Mouse (Mus musculus) activated CD4-positive, CD25-positive, alpha-beta regulatory T cell, adult 4 months (primary cell): ENCODE results near the gene Pipox. TPM values are rescaled to one million over a fixed set of nuclear protein-coding genes. Genes with fewer than 3 reads are reported as not detected.

Experiments
- ATAC-seq: one replicate; pipeline ENCODE4 v1.8.0; 2017
- polyA plus RNA-seq, 2 experiments: library from polyadenylated mRNA; unstranded; fragments of 100-300 nt; shearing (Covaris generic); gene quantifications; one replicate each; pipeline ENCODE4 v1.2.1; 2017

Gene Pipox
- polyA plus RNA-seq: 1 to 10 TPM in 1 of 2 experiments, under 1 TPM in 1; 0.52 to 1.6 TPM

DNA sequence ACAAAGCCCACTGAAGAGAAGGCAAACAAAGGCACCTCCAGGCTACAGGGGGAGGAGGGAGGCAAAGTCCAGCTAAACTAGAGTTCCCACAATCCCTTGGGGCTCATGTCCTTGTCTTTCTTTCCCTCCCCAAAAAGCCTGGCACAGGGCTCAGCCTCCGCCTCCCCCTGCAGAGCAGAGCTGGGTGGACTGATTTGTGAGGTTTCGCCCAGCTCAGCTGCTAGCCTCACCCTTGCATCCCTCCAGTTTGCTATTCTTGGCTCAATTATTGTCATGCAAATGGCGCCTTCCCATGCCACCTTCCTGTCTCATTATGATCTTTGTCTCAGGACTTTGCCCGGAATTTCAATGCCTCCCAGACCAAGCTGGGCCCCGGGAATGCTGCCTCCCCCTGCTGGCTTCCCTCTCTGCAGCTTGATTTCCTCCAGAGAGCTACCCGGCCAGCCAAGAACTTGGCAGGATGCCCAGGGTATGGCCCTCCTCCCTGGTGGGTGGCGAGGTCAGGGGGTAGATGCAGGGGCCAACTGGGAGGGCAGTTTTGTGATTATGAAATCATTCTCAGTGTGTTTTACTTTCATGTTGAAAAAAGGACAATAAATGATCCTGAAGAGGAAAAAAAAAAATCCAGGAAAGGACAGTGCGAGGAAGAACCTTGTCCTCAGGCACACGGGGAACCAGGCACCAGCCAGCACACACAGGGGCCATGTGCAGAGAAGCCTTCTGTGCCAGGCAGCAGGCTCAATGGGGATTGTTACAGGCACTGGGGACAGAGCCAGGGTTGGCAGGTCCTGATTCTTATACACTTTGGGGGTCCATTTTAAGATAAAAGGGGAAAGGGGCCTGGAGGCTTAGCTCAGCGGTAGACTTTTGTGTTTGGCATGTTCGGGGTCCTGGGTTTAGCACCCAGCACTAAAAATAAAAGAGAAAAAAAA lies at the start of gene Pipox:
Pipox (minus strand) TSS at position 310 of the 932 bp plus-strand sequence.
- ATAC-seq: no peak

GRCm38 (mm10) chr11:77942230-77942629 lies 48.3 kb upstream of the Pipox start:
- no peak for ATAC-seq

DNA sequence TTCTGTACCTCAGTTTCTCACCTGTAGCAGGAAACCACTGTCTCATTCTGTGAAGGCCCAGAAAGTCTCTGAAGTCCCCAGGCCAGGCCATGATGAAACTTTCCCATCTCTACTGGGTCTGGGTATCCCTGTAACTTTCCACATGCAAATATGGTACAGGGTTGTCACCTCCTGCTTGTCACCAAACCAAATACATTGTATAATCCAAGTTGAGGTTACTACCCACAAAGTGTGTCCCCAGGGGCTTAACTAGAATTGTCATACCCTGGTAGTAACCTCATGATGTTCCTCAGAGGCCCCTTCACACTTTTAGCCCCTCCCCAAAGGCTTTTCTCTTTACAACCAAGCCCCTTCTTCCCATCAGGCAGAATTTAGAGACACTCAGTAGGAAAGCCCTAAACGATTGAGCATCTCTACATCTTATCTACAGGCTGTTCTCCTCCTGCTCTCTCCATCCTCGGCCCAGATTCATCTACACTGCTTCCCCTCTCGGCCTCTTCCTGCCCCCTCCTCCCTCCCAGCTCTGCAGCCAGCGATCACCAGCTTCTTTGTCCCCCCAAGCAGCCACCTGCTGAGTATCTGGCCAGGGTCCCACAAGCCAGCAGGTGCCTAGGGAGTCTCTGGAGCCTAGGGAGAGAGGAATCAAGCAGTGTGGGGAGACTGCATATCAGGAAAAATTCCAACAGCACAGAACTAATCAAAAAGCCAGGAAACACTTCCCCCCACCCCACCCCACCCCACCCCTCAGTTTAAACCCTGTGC lies 43.9 kb upstream of the Pipox start:
- no peak for ATAC-seq

DNA sequence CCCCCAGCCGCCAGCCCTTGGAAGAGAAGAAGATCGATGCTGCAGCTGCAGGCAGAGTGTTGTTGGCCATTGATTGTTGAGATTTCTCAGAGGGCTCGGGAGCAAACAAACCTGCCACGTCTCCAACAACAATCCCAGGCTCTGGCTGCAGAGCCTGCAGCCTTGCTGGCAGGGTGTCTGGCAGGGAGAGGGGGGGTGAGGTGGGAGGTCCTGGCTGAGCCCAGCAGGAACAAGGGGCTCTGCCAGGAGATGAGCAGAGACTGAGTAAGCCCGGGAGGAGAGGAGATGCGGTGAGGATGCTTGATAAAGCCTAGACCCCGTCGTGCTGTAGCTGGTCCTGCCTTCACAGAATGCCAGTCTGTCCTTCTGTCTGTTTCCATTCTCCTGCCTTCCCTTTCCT lies 43.0 kb upstream of the Pipox start:
- no peak for ATAC-seq

DNA sequence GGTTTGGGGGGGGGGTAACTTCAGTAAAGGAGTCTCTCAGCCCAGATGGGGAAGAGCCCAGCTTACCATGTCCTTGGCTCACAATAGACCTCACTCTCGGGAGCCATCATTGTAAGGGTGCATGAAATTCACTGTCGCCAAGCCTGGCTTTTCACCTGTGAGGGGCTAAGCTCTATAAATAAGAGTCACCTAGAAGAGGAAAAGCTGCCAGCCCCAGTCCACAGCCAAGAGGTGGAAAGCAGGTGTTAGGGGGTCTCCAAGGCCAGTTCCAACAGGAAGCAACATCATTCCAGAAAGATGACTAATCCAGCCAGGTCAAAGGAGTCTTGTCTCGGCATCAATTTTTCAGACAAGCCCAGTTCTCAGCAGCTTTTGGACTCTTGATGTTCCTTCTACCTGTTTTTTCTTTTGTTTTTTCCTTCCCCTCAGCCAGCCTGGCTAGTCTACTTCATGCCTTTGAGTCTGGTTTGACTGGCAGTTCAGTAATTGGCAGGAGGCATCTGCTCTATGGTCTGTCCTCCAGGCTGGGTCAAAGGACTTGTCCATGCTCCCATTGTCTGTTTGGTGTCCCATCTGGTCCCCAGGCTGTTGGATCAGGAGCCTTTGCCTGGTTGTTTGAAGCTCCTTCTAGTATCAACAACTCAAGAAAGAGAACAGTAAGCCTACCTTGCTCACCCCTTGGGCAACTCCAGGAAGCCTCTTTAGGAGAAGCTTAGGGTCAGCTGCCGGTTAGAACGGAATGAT lies 40.8 kb upstream of the Pipox start:
- ATAC-seq: no peak

GRCm38 (mm10) chr11:77934111-77934521 lies 40.2 kb upstream of the Pipox start:
- no peak for ATAC-seq

DNA sequence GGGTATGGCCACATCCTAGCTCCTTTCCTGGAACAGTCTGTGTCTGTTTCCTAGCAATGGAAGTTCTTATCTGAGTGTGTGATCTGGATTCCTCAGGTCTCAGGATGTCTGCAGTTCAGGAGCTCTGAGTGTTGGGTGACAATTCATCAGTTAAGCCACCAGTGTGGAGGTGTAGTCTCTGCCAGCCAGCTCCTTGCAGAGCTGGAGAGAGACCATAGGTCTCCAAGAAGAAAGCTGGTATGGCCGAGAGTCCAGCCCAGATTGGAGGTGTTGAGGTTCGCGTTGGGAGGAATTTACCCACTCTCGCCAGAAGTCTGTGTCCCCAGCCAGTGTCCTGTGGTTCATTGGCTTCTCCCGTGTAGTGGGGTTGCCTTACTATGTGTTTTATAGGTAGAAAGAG lies 38.7 kb upstream of the Pipox start:
- ATAC-seq: no peak

DNA sequence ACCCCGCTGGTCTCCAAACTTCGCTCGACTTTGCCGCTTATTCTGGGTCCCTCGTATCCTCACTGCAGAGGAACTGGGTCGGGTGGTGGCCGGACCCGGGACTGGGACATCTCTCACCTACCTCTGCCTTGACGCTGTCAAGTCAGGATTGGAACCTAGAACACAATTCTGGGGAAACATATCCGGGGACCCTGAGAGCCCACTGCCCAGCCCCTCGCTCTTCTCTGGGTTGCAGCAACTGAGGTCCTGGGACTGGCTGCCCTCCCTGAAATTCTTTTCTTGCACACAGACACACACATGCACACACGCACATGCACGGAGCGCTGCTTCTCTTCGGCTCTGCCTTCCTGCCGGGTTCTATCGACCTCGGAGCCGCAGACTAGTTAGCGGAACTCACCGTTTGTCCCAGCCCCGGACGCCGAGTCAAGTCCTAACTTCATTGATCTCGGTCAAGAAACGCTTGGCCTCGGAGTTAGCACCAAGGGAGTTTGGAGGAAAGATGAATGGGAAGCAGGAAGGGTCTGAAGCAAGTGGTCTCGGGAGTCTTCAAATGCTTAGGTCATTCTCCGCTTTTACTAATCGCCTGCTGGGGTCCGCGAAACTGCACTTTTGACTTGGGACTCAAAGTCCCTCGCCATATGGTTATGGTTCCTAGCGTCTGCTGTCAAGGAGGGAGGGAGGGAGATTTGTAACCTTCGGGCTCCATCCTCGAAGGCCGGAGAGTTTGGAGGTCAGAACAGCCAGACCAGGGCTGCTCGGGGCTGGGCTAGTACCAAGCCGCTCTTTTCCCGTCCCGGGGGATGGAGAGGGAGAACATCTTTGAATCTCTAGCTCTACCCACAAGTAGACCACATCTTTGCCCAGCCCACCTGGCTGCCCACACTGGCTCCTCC lies 37.9 kb upstream of the Pipox start:
- no peak for ATAC-seq

DNA sequence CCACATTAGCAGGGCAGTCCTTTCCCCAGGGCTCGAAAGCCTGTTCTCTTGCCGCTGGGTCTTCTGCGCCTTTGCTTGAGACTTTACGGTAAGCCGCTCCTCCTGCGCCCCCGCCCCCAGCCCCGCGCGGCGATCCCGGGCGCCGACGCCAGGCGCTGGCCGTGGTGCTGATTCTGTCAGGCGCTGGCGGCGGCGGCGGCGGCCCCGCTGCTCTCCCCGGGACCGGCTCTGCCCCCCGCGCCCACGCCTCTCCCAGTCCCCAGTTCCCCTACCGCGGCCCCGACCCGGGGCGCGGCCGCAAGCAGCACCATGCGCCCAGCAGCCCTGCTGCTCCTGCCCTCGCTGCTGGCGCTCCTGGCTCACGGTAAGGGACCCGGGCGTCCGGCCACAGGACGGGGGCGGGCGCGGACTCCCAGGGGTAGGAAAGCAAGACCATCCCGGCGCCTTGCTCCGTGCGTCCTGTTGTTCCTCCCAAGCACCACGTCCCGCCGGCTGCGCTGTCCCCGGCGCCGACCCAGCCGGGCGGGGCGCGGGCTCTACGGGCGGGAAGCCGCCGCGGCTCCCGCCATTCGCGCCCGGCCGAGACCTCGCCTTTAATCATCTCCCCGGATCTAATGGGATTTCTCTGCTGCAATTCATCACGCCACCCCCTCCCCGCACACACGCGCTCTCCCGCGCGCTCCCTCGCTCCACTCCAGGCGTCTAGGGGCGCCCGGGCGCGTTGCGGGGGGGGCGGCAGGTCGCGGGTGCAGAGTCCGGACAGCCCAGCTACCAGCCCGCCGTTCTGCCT lies 37.0 kb upstream of the Pipox start, which contains the start of gene Sez6:
Sez6 (plus strand) TSS at position 50 of the 790 bp plus-strand sequence.
- ATAC-seq: no peak

DNA sequence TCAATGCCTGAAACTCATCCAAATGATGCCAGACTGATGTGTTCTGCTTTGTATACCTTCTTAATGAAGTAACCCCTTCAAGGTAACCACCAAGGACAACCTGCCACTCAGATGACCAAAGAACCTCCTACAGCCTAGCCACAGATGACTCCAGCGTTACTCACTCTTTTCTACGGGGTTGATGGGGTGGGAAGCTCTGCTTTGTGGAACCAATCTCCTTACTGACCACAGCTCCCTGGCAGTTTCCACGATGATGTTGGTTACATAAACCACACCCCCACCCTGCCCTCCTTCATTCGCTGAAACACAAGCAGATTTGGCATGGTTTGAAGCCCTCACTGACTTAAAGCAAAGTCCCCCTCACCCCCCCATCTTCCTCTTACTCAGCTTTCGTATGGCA lies 33.9 kb upstream of the Pipox start:
- ATAC-seq: no peak

- ATAC-seq: no peak
These were observed 32.8 kb upstream of the Pipox start for GRCm38 (mm10) chr11:77926666-77927065.

DNA sequence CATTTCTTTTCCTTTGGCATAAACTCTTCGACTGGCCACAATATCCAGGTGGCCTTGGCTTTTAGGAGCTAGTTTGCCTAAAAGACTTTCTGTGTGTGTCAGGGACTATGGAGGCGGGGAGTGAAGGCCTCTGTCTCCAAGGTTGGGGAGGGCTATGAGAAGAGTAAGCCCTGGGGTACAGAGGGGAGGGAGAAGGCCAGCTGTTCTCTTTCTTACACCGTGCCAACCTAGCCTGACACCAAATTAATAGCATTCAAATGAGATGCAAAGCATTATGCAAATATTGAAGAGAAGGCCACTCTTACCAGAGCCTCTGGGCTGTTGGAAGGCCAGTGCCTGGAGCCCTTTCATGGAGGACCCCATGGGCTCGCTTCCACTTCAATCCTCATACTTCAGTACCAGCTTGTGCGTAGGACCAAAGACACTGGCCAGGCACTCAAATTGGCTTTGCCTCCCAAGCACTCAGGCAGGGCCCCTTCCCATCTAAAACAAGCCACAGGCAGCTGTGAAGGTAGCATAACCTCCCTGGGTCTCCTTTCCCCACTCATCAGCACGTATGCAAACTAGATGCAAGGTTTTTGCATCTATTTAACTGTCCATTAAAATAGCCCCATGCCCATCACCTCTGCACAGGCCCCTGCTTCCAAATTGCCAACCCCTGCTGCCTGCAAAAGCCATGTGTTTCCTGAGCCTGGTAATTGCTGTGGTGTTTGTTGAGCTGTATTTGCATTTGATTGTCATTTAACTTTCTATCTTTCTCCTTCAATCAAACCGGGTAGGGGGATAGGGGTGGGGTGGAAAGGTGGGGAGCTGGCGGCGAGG lies 32.2 kb upstream of the Pipox start:
- ATAC-seq: no peak

DNA sequence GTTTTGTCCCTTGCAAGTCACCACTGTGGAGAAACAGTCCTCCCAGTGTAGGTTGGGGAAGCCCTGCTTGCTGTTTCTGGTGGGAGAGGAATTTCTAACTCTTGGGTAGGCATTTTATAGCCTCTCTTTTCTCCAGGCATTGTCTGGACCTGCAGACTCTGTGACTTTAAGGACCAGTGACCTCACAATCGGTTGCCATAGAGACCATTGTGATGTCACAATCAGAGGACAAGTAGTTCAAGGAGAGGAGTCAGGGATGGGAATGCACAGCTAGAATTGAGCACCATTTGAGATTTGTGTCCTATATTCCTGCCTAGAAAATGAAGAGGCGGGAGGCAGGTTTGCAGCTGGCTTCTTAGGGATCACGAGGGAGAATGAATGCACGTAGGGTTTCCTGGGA lies 29.4 kb upstream of the Pipox start:
- ATAC-seq: no peak

DNA sequence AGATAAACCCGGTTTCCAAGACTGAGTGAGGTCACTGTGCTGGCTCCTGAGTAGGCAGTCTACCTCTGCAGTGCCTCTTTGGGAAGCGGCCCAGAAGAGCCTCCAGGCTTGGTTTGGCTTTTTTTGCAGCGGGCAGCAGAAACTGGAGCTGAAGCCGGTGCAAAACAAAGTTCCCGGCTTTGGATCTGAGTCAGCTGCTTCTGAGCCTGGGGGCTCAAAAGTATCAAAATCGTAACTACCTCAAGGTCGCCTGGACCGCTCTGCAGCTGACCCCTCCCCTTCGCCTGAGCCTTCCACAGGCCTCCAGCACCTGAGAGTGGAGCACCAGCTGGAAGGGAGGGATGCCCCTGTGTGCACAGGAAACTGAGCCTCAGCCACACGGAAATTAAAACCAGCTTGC lies 23.3 kb upstream of the Pipox start:
- ATAC-seq: no peak

DNA sequence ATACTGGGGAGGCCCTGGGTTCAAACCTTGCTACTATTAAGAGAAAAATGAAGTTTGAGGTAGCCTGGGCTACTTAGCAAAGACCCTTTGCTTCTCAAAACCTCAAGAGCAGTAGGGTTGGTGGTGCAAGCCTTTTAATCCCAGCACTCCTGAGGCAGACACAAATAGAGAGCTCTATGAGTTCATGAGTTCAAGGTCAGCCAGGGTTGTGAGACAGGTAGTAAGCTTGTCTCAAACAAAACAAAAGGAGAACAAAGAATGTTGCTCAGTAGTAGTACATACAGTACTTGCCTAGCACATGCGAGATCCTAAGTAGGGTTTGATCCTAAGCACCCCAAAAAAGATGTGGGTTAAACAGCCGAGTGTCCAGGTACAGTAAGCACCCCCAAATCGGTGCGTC lies 22.8 kb upstream of the Pipox start:
- ATAC-seq: no peak

DNA sequence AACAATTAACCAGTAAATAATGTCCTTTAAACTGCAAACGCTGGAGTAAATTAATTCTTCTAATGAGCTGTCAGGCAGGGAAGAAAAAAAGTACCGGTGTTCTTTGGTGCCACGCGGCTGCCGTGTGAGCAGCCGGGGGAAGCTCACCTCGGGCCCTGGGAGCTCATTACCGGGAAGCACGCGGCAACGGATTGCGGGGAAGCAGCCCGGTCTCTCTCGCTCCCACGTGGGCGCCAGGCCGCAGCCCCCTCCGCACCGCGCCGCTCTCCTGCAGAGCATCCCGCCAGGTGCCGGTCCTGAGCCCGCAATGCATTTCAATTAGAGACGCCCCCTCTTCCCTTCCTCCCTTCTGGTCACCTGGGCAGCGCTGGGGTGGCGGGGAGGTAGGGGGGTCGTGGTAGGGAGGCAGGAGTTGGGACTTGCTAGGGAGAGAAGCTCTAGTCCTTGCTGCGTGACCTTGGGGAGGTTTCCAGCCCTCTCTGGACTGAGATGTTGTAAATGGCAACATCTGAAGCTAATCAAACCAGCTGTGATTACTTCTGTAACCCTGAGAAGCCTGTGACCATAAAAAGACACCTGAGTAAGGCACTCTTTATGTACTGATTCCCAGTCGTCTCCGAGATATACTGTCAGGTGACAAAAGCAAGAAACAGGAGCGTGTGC lies 20.8 kb upstream of the Pipox start:
- no peak for ATAC-seq

GRCm38 (mm10) chr11:77913505-77913904 lies 19.6 kb upstream of the Pipox start:
- ATAC-seq: no peak

- ATAC-seq: no peak
These were observed 15.9 kb upstream of the Pipox start for GRCm38 (mm10) chr11:77909776-77910175.

DNA sequence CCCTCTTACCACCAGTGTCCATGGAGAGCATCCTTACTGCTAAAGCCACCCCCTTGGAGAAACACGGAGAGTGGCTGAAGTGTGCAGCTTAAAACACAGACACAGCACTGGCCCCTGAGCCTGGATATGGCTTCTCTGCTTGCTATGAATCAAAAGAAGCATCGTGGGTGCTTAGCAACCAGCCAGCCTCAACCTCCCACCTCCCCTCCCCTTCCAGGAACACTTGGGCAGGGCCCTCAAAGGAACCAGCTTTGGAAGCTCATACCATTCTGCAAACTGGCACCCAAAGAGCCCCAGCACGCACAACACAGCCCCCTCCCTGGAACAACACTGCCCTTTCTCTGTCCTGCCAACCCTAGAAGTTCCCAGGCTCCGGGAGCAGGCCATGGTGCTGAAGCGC lies 15.5 kb upstream of the Pipox start:
- no peak for ATAC-seq

GRCm38 (mm10) chr11:77908468-77908867 lies 14.6 kb upstream of the Pipox start:
- no peak for ATAC-seq
